Mouse (Mus musculus) myocyte (in vitro differentiated cells): Measurements from ENCODE around the gene Pusl1.

ENCODE experiments used
- CEBPB ChIP-seq: IDR thresholded peaks from 2 replicates; pipeline ENCODE4 v1.6.1; 2011; ENCODE audit warnings: mild to moderate bottlenecking, moderate library complexity; ENCODE audit not compliant: poor library complexity, insufficient read depth, severe bottlenecking
- E2F4 ChIP-seq: IDR thresholded peaks from one replicate; pipeline ENCODE4 v1.6.1; 2011; ENCODE audit warnings: mild to moderate bottlenecking, control low read depth, moderate library complexity; ENCODE audit not compliant: insufficient read depth
- MAX ChIP-seq: IDR thresholded peaks from one replicate; pipeline ENCODE4 v1.6.1; 2011; ENCODE audit warnings: low read depth, mild to moderate bottlenecking, control low read depth
- MYOD1 ChIP-seq, 3 experiments: IDR thresholded peaks; one replicate each; pipeline ENCODE4 v1.6.1; 2011; ENCODE audit warnings: control low read depth in 2 of 3, low read depth in 2 of 3, mild to moderate bottlenecking in 2 of 3, moderate library complexity in 1 of 3; ENCODE audit not compliant: insufficient read length in 2 of 3, control insufficient read depth in 1 of 3
- POLR2A ChIP-seq: IDR thresholded peaks from one replicate; pipeline ENCODE4 v1.6.1; 2011; ENCODE audit warnings: low read depth, mild to moderate bottlenecking, control low read depth, moderate library complexity; ENCODE audit not compliant: insufficient read length
- POLR2AphosphoS2 ChIP-seq: IDR thresholded peaks from one replicate; pipeline ENCODE4 v1.6.1; 2011; ENCODE audit warnings: low read depth, control low read depth; ENCODE audit not compliant: insufficient read length
- REST ChIP-seq: IDR thresholded peaks from one replicate; pipeline ENCODE4 v1.6.1; 2011; ENCODE audit warnings: mild to moderate bottlenecking, control low read depth, moderate library complexity; ENCODE audit not compliant: insufficient read depth, insufficient read length
- TCF12 ChIP-seq: IDR thresholded peaks from one replicate; pipeline ENCODE4 v1.6.1; 2011; ENCODE audit warnings: mild to moderate bottlenecking, control low read depth; ENCODE audit not compliant: poor library complexity, insufficient read depth, severe bottlenecking
- USF1 ChIP-seq: IDR thresholded peaks from one replicate; pipeline ENCODE4 v1.6.1; 2011; ENCODE audit warnings: low read depth, mild to moderate bottlenecking, control low read depth, moderate library complexity

DNA sequence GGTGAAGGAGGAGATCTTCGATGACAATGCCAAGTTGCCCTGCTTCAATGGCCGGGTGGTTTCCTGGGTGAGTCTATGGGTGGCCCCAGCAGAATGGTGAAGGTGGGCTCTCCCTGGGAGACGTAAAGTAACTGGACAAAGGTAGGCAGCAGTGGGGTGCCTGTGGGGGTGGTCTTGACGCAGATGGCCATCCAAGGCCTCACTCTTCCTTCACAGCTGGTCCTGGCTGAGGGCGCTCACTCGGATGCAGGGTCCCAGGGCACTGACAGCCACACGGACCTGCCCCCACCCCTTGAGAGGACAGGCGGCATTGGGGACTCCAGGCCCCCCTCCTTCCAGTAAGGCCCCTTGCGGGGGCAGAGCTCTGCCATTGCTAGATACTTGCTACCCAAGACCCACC, 38.2 kb downstream of the Pusl1 start:
- TF ChIP-seq MAX = no peak
- no peak for TF ChIP-seq POLR2A
- TF ChIP-seq REST = no peak
- no peak for TF ChIP-seq E2F4
- no peak for TF ChIP-seq USF1
- TF ChIP-seq POLR2AphosphoS2 = no peak
- TF ChIP-seq TCF12 = no peak
- no peak for TF ChIP-seq CEBPB
- no peak for TF ChIP-seq MYOD1 (IDR thresholded peaks at IDR 0.05; ENCODE audit: control insufficient read depth in 1 of 3, insufficient read length in 2 of 3, low read depth in 2 of 3)
